Mouse (Mus musculus) lung, postnatal 0 days (tissue): Measurements from ENCODE around the gene Gm20388.

Experiments
- CTCF ChIP-seq: IDR thresholded peaks from 2 replicates; pipeline ENCODE4 v1.5.1; 2016; ENCODE audit warnings: antibody characterized with exemption, mild to moderate bottlenecking
- EP300 ChIP-seq: IDR thresholded peaks from 2 replicates; pipeline ENCODE4 v1.6.1; 2016; ENCODE audit warnings: antibody characterized with exemption, mild to moderate bottlenecking, control low read depth

DNA sequence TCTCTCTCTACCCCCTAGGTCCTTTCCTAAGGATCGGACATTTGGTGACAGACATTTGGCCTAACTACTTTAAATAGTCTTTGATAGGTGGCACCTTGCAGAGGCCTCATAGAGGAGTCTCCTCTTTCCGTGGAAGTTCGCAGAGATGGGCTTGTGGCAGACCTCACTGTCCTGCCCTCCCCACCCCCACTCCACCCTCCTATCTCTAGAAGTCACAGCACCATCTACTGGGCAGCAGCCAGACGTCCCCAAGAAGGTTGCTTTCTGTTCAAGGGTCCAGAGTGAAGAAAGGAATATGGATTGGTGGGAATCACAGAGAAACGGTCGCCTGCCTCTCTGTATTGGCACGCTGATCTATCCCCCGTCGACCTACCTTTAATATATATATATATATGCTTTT is 1482.5 kb downstream of the Gm20388 start:
- peak; percentile 74 for TF ChIP-seq CTCF
- TF ChIP-seq EP300, result no peak
